Mouse (Mus musculus): ENCODE measurements around the gene Slc35g3.
A peak's percentile ranks its signal among the peaks of the same experiment; 100 is the strongest.

Gene Slc35g3

GRCm38 (mm10) chr11:69784793-69785272, 23.1 kb upstream of the Slc35g3 start:
- no peak for DNase-seq (ENCODE audit: low read depth, low spot score)

GRCm38 (mm10) chr11:69781828-69782227, 20.1 kb upstream of the Slc35g3 start:
- no peak for DNase-seq (ENCODE audit: low read depth, low spot score)

- no peak for DNase-seq (ENCODE audit: low read depth, low spot score)
Measured at GRCm38 (mm10) chr11:69778985-69779384, 17.2 kb upstream of the Slc35g3 start.

GRCm38 (mm10) chr11:69778258-69778982, 16.7 kb upstream of the Slc35g3 start:
- no peak for DNase-seq (ENCODE audit: low read depth, low spot score)

- DNase-seq (ENCODE audit: low read depth, low spot score) = no peak
Measured at GRCm38 (mm10) chr11:69777504-69778257, 15.9 kb upstream of the Slc35g3 start.

- DNase-seq (ENCODE audit: low read depth, low spot score) = no peak
Measured at GRCm38 (mm10) chr11:69776488-69776887, 14.7 kb upstream of the Slc35g3 start.

GRCm38 (mm10) chr11:69775716-69776115, 13.9 kb upstream of the Slc35g3 start:
- DNase-seq (ENCODE audit: low read depth, low spot score) = no peak

- DNase-seq (ENCODE audit: low read depth, low spot score) = no peak
Measured at GRCm38 (mm10) chr11:69774961-69775360, 13.2 kb upstream of the Slc35g3 start.

GRCm38 (mm10) chr11:69767625-69767909, 5.8 kb upstream of the Slc35g3 start:
- no peak for DNase-seq (ENCODE audit: low read depth, low spot score)

GRCm38 (mm10) chr11:69766872-69767624, 5.3 kb upstream of the Slc35g3 start:
- DNase-seq (ENCODE audit: low read depth, low spot score) = no peak

- DNase-seq (ENCODE audit: low read depth, low spot score) = peak; percentile 90
Measured at GRCm38 (mm10) chr11:69766126-69766609, 4.4 kb upstream of the Slc35g3 start.

GRCm38 (mm10) chr11:69765221-69766125, 3.7 kb upstream of the Slc35g3 start, which contains the start of gene Zbtb4:
TSS of gene Zbtb4 (plus strand) at chr11:69765912.
- DNase-seq (ENCODE audit: low read depth, low spot score) = peak; percentile 80

GRCm38 (mm10) chr11:69763551-69763950, 1.8 kb upstream of the Slc35g3 start:
- peak; percentile 50 for DNase-seq (ENCODE audit: low read depth, low spot score)

- DNase-seq (ENCODE audit: low read depth, low spot score) = no peak
Measured at GRCm38 (mm10) chr11:69760901-69761200, 917 bp downstream of the Slc35g3 start.

GRCm38 (mm10) chr11:69760160-69760900, 1.4 kb downstream of the Slc35g3 start:
- no peak for DNase-seq (ENCODE audit: low read depth, low spot score)

GRCm38 (mm10) chr11:69758971-69759721, 2.6 kb downstream of the Slc35g3 start:
- peak; percentile 93 for DNase-seq (ENCODE audit: low read depth, low spot score)

- peak; percentile 99 for DNase-seq (ENCODE audit: low read depth, low spot score)
Measured at GRCm38 (mm10) chr11:69758478-69758970, 3.2 kb downstream of the Slc35g3 start, which contains the start of gene Polr2a. TSS of gene Polr2a (minus strand) at chr11:69758637.

- peak; percentile 98 for DNase-seq (ENCODE audit: low read depth, low spot score)
Measured at GRCm38 (mm10) chr11:69758090-69758456, 3.7 kb downstream of the Slc35g3 start.

- peak; percentile 23 for DNase-seq (ENCODE audit: low read depth, low spot score)
Measured at GRCm38 (mm10) chr11:69757303-69758089, 4.3 kb downstream of the Slc35g3 start.

Data from CD4-positive, CD25-positive, alpha-beta regulatory T cell, adult 2 months (primary cell).